ENCODE assay signal across 10 mouse cellular contexts in the genomic region with DNA sequence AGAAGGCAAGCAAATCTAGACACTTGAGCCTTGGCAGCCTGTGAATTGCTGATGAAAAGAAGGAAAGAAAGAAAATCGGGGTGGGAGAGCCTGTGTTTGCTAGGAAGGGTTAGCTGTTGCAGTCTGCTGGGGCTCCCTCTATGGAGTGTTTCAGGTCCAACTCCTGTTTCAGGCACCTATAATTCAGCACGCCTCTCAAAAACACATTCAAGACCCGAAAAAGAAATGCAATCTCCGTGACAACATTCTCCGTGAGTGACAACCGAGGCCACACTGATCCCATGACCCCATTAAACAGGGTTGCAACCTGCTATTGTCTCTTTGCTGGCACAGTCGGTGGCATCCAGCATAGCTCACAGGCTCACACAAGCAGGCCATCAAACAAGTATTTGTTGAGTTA. TPM values are rescaled to one million over a fixed set of nuclear protein-coding genes. Genes with fewer than 3 reads are reported as not detected.
DNase-seq lines count a peak whose midpoint lies in the region; ATAC-seq lines count a peak whose summit lies in the region.
"Had no signal": no experiment of that assay in that cellular context is flagged by ENCODE, and none has a peak within 500 bp of the region (broad histone marks: within the 10 kb centered on the region; RNA-seq: fewer than 3 reads in every experiment).

No protein-coding gene starts in this region.

- no peak for ATAC-seq in liver, embryonic 12.5 days
- no peak for ATAC-seq in forebrain, embryonic 12.5 days (ENCODE audit: low FRiP score)

- no peak for DNase-seq in liver
- DNase-seq in midbrain, embryonic 10.5 days (ENCODE audit: low spot score), result peak; percentile 56
- peak; percentile 71 for DNase-seq in retina, postnatal 1 day
- no peak for DNase-seq in urinary bladder, postnatal 36 days (ENCODE audit: low spot score in 2 of 2)
- DNase-seq in kidney, postnatal 10 days, result no peak
- DNase-seq: thymus, adult 18-20 months had no signal

- H3K27ac ChIP-seq in liver, embryonic 12.5 days, result no peak overlapping the region
- 0 out of 2 replicates have a peak overlapping the region, but pooled peaks have one; percentile 46 for H3K27ac ChIP-seq in forebrain, embryonic 12.5 days
- H3K27ac ChIP-seq in midbrain, embryonic 10.5 days (replicated peaks), result peak overlapping the region; percentile 29; the same call in 1 of the 2 replicates
- H3K27ac ChIP-seq: liver, embryonic 14.5 days had no signal

- no peaks in the 10 kb centered on the region; the same call in 1 of the 2 replicates for H3K36me3 ChIP-seq in liver, embryonic 12.5 days
- no peaks in the 10 kb centered on the region for H3K36me3 ChIP-seq in forebrain, embryonic 12.5 days (replicated peaks)
- peaks cover 10% of the 10 kb centered on the region; the same call in 1 of the 2 replicates for H3K36me3 ChIP-seq in midbrain, embryonic 10.5 days

- H3K4me1 ChIP-seq in liver, embryonic 12.5 days, result peaks cover 81% of the 10 kb centered on the region
- peaks cover 47% of the 10 kb centered on the region for H3K4me1 ChIP-seq in forebrain, embryonic 12.5 days
- H3K4me1 ChIP-seq in midbrain, embryonic 10.5 days, result peaks cover 58% of the 10 kb centered on the region

- H3K9ac ChIP-seq in liver, embryonic 12.5 days, result no peak overlapping the region
- peak overlapping the region; percentile 29 for H3K9ac ChIP-seq in forebrain, embryonic 12.5 days
- H3K9ac ChIP-seq: liver, embryonic 14.5 days had no signal

- H3K4me3 ChIP-seq in liver, embryonic 12.5 days, result no peak overlapping the region
- peak overlapping the region; percentile 10 for H3K4me3 ChIP-seq in forebrain, embryonic 12.5 days (replicated peaks)
- peak overlapping the region; percentile 90 for H3K4me3 ChIP-seq in midbrain, embryonic 10.5 days
- H3K4me3 ChIP-seq: myocyte had no signal

- 44% methylated on average over 7 of the region's 7 CpGs for WGBS in liver, embryonic 12.5 days (ENCODE audit: insufficient replicate concordance)
- WGBS in forebrain, embryonic 12.5 days, result 2% methylated on average over 7 of the region's 7 CpGs
- 9% methylated on average over 7 of the region's 7 CpGs for WGBS in midbrain, embryonic 10.5 days

- peak overlapping the region; percentile 9 for H3K4me2 ChIP-seq in liver, embryonic 12.5 days
- peak overlapping the region; percentile 87 for H3K4me2 ChIP-seq in forebrain, embryonic 12.5 days

- H3K9me3 ChIP-seq in liver, embryonic 12.5 days (replicated peaks), result no peaks in the 10 kb centered on the region
- H3K9me3 ChIP-seq in forebrain, embryonic 12.5 days, result no peaks in the 10 kb centered on the region
- no peaks in the 10 kb centered on the region for H3K9me3 ChIP-seq in midbrain, embryonic 10.5 days (replicated peaks)

- peaks cover 51% of the 10 kb centered on the region for H3K27me3 ChIP-seq in liver, embryonic 12.5 days (replicated peaks)
- peaks cover 18% of the 10 kb centered on the region for H3K27me3 ChIP-seq in forebrain, embryonic 12.5 days
- H3K27me3 ChIP-seq in midbrain, embryonic 10.5 days (ENCODE audit: low read depth, poor library complexity, severe bottlenecking), result peaks cover 64% of the 10 kb centered on the region

RNA-seq across cellular contexts. Expression of a gene that starts 3.8 kb away (rescaled TPM):
- polyA plus RNA-seq in liver, embryonic 12.5 days (2016; fragmentation: Nextera tagmentation; extraction: Ambion mirVana), result 3.9 and 4.4 TPM in 2 replicates
- polyA plus RNA-seq in forebrain, embryonic 12.5 days (2016; fragmentation: Nextera tagmentation; extraction: Ambion mirVana), result 7.3 and 8.8 TPM in 2 replicates
- 2.2 and 2.7 TPM in 2 replicates for polyA plus RNA-seq in midbrain, embryonic 10.5 days (2016; fragmentation: Nextera tagmentation; extraction: Ambion mirVana)
- polyA plus RNA-seq: myocyte had no signal

Comparison
In these comparisons a context has a peak if more than half of its experiments do, and no peak if none do; other contexts are left out.
1. DNase-seq: peak in midbrain, embryonic 10.5 days (single experiment) and retina, postnatal 1 day (single experiment); none in liver (single experiment), urinary bladder, postnatal 36 days (0 of 2) and kidney, postnatal 10 days (single experiment).